Mouse (Mus musculus) kidney, embryonic 14.5 days (tissue): ENCODE data around the gene Cers2. TPM values are rescaled to one million over a fixed set of nuclear protein-coding genes. Genes with fewer than 3 reads are reported as not detected.

Experiments used
- ATAC-seq: fragments of 200-750 bp; cut with Nextera tagmentation; 2 replicates; pipeline ENCODE4 v1.8.0; 2017; ENCODE audit warnings: moderate number of reproducible peaks, mild to moderate bottlenecking, moderate TSS enrichment, moderate library complexity; ENCODE audit not compliant: low FRiP score, low TSS enrichment
- H3K27ac ChIP-seq: fragments of 300-500 bp; sonication (generic); 2 replicates; pipeline ENCODE4 v1.5.1; 2014; ENCODE audit warnings: low read depth, mild to moderate bottlenecking, low read length, moderate library complexity, mixed read lengths
- H3K27me3 ChIP-seq: fragments of 300-500 bp; sonication (generic); 2 replicates; pipeline ENCODE4 v1.6.1; 2014; ENCODE audit warnings: mild to moderate bottlenecking, low read length; ENCODE audit not compliant: control insufficient read depth, insufficient read depth
- H3K36me3 ChIP-seq: fragments of 300-500 bp; sonication (generic); 2 replicates; pipeline ENCODE4 v1.6.1; 2014; ENCODE audit warnings: low read length, mixed read lengths; ENCODE audit not compliant: control insufficient read depth, insufficient read depth
- H3K4me1 ChIP-seq: fragments of 300-500 bp; sonication (generic); 2 replicates; pipeline ENCODE4 v1.6.1; 2014; ENCODE audit warnings: low read length, mixed read lengths; ENCODE audit not compliant: control insufficient read depth, insufficient read depth
- H3K4me2 ChIP-seq: fragments of 300-500 bp; sonication (generic); replicated peaks from 2 replicates; pipeline ENCODE4 v1.6.1; 2014; ENCODE audit warnings: low read depth, mild to moderate bottlenecking, low read length
- H3K4me3 ChIP-seq: fragments of 300-500 bp; sonication (generic); 2 replicates; pipeline ENCODE4 v1.5.1; 2014; ENCODE audit warnings: mild to moderate bottlenecking, low read length
- H3K9ac ChIP-seq: fragments of 300-500 bp; sonication (generic); 2 replicates; pipeline ENCODE4 v1.6.1; 2014; ENCODE audit warnings: low read depth, mild to moderate bottlenecking, low read length, moderate library complexity
- H3K9me3 ChIP-seq: fragments of 300-500 bp; sonication (generic); 2 replicates; pipeline ENCODE4 v1.6.1; 2016; ENCODE audit warnings: low read length; ENCODE audit not compliant: control insufficient read depth
- WGBS: fragments of 180-500 bp; shearing (Covaris S2); extraction: QIAGEN DNeasy Blood & Tissue Kit; methylation state at CpG from one replicate; pipeline ENCODE4 v1.1.7; 2014; 5-methylcytosine and 5-hydroxymethylcytosine counted together
- polyA plus RNA-seq: library from polyadenylated mRNA; unstranded; fragments of >200 nt; fragmentation: Nextera tagmentation; extraction: Ambion mirVana; gene quantifications from 2 replicates; pipeline ENCODE4 v1.2.1, GENCODE M21; 2014

Cers2 gene
- polyA plus RNA-seq, 1 experiment from 2014 or later, result 154 TPM

DNA sequence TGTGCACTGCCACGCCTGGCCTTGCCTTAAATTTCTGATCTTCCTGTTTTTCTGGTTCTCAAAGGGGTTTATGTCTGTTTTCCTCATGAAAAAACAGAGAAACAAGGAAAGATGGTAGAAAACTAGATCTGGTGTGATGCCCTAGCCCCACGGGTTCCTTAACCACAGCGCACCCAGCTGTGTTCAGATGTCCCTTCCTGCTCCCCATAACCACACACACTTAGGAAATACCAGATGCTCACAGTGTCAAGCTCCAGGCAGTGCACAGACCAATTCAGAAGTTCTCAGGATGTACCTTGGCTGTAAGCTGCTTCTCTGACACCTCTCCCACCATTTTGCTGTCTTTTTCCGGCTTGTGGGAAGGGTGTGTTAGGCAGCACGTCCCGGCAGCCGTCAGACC, 20.3 kb upstream of the Cers2 start:
- no peak overlapping the region for H3K4me3 ChIP-seq
- no peaks in the 10 kb centered on the region for H3K9me3 ChIP-seq
- no peak overlapping the region for H3K9ac ChIP-seq
- no peak for ATAC-seq
- no peak overlapping the region for H3K27ac ChIP-seq
- H3K36me3 ChIP-seq, result peaks cover 38% of the 10 kb centered on the region
- no peak overlapping the region for H3K4me2 ChIP-seq
- WGBS, result 89% methylated on average over 7 of the region's 7 CpGs
- H3K27me3 ChIP-seq, result no peaks in the 10 kb centered on the region
- no peaks in the 10 kb centered on the region; the same call in 1 of the 2 replicates for H3K4me1 ChIP-seq

DNA sequence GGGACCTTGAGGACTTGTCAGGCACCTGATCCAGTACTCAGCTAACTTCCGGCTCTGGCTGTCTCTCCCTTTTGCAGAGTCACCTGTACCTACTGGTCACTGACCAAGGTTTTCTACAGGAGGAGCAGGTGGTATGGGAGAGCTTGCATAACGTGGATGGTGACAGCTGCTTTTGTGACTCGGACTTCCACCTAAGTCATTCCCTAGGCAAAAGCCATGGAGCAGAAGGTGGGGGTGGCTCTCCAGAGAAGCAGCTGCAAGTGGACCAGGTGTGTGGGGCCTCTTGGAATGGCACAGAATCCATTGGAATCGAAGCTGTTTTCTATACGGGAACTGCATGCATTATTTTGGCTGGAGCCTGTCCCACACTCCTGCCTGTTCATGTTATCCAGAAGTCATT, 19.9 kb upstream of the Cers2 start:
- no peak overlapping the region for H3K4me2 ChIP-seq
- no peaks in the 10 kb centered on the region for H3K27me3 ChIP-seq
- 87% methylated on average over 5 of the region's 5 CpGs for WGBS
- no peak for ATAC-seq
- H3K36me3 ChIP-seq, result peaks cover 38% of the 10 kb centered on the region
- H3K9ac ChIP-seq, result no peak overlapping the region
- no peak overlapping the region for H3K4me3 ChIP-seq
- no peaks in the 10 kb centered on the region; the same call in 1 of the 2 replicates for H3K4me1 ChIP-seq
- H3K9me3 ChIP-seq, result no peaks in the 10 kb centered on the region
- no peak overlapping the region for H3K27ac ChIP-seq

GRCm38 (mm10) chr3:95295321-95296102, 19.1 kb upstream of the Cers2 start:
- 73% methylated on average over 11 of the region's 11 CpGs for WGBS
- H3K9ac ChIP-seq, result no peak overlapping the region
- peaks cover 36% of the 10 kb centered on the region for H3K36me3 ChIP-seq
- H3K4me3 ChIP-seq, result no peak overlapping the region
- no peaks in the 10 kb centered on the region for H3K9me3 ChIP-seq
- H3K4me2 ChIP-seq, result no peak overlapping the region
- no peaks in the 10 kb centered on the region for H3K27me3 ChIP-seq
- H3K27ac ChIP-seq, result no peak overlapping the region
- no peaks in the 10 kb centered on the region; the same call in 1 of the 2 replicates for H3K4me1 ChIP-seq
- 0 out of 2 replicates have a peak, but pooled peaks have one; percentile 29 for ATAC-seq

DNA sequence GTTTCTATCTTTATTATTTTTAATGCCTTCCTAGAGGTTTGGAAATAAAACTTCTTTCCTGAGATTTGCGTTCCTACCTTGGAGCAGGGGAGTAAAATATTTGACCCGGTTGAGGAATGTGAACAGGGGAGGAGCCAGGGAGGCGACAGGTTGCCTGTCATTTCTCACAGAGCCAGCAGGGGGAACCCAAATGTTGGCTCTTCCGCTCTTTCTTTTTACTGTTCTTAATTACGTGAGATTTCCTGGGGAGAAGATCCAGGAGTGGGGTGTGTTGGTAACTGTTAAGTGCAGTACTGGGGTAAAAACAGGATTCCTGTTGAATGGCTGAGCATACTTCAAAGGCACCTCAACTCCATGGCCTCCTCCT, 18.5 kb upstream of the Cers2 start:
- ATAC-seq, result peak; percentile 48; the same call in 1 of the 2 replicates
- no peak overlapping the region for H3K4me3 ChIP-seq
- H3K9me3 ChIP-seq, result no peaks in the 10 kb centered on the region
- no peaks in the 10 kb centered on the region for H3K27me3 ChIP-seq
- 12% methylated on average over 5 of the region's 5 CpGs for WGBS
- peaks cover 33% of the 10 kb centered on the region for H3K36me3 ChIP-seq
- H3K27ac ChIP-seq, result no peak overlapping the region
- H3K4me2 ChIP-seq, result no peak overlapping the region
- no peaks in the 10 kb centered on the region; the same call in 1 of the 2 replicates for H3K4me1 ChIP-seq
- no peak overlapping the region for H3K9ac ChIP-seq

DNA sequence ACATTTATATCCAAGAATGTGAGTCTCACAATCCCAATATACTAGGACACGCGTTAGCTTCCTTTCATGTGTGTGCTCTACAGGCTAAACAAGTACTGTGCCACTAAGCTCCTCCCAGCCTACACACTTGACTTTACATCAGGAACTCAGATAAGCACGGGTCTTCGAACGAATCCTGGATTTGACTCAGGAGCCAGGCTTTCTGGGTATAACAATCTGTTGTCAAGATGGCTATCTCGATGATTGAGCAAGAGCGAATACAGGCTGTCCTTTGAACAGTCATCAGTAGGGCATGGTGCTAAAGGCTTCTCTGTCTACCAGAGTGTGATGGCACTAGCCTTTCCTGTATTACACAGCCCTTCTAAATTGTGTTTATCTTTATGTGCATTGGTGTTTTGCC, 16.6 kb upstream of the Cers2 start:
- no peak for ATAC-seq
- Histone ChIP-seq H3K9me3 (no peaks in the 10 kb centered on the region), H3K9ac (no peak overlapping the region), H3K36me3 (peaks cover 22% of the 10 kb centered on the region), H3K4me2 (no peak overlapping the region), H3K27ac (no peak overlapping the region), H3K4me3 (no peak overlapping the region), H3K4me1 (no peaks in the 10 kb centered on the region; the same call in 1 of the 2 replicates), H3K27me3 (no peaks in the 10 kb centered on the region)
- 83% methylated on average over 7 of the region's 7 CpGs for WGBS

DNA sequence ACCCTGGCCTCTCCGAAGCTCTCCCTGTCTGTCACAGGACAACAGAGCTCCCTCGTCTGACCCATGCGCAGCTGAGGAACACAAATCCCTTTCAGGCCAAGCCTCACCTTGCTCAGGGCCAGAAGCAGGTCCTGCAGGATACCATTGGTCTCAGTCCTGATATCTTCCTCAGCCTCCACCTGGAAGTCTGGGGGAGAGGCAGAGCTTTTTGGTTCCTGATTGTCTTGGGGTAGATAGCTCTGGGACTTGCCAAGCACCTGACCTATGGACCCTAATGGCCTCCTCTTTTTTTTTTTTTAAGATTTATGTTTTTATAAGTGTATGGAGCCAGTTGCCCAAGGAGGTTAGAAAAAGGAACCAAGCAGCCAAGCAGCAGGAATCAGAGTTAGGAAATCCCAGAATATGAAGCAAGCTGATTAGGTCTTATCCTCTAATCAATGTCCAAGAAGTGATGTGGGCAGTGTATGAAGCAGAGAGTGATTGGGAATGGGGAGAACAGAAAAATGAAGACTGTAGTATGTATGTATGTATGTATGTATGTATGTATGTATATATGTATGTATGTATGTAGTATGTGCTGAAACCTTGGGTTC, 13.3 kb upstream of the Cers2 start:
- Histone ChIP-seq H3K4me3 (no peak overlapping the region), H3K9me3 (no peaks in the 10 kb centered on the region), H3K4me1 (no peaks in the 10 kb centered on the region; the same call in 1 of the 2 replicates), H3K36me3 (no peaks in the 10 kb centered on the region), H3K27me3 (no peaks in the 10 kb centered on the region), H3K4me2 (no peak overlapping the region), H3K27ac (no peak overlapping the region), H3K9ac (no peak overlapping the region)
- WGBS, result 82% methylated on average over 3 of the region's 3 CpGs
- ATAC-seq, result no peak

- Histone ChIP-seq H3K27me3 (no peaks in the 10 kb centered on the region), H3K4me2 (no peak overlapping the region), H3K36me3 (no peaks in the 10 kb centered on the region), H3K4me1 (no peaks in the 10 kb centered on the region), H3K4me3 (no peak overlapping the region), H3K9me3 (no peaks in the 10 kb centered on the region), H3K27ac (no peak overlapping the region), H3K9ac (no peak overlapping the region)
- ATAC-seq, result no peak
- WGBS, result 85% methylated on average over 4 of the region's 4 CpGs
Measured at GRCm38 (mm10) chr3:95306244-95306643, 8.3 kb upstream of the Cers2 start.

DNA sequence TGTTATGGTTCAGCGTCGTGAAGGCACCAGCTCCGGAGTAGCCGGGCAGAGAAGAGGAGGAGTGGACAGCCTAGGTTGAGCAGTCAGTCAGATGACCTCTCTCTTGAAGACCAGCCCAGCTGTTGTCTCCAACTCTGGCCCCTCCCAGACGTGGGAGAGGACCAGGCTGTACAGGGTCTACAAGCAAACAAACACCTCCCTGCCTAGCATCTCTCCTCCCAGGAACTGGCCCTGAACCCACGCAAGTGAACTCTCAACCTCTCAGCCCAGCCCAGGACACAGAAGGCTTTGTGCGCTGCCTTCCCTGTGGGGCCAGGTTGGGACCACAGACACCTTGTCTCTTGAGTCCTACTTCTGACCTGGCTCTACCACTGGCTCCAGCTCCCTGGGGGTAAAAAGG, 7.5 kb upstream of the Cers2 start, which contains the start of gene Anxa9:
TSS of gene Anxa9 (minus strand) at position 77 of the 400 bp plus-strand sequence.
- no peak within 1 kb of the TSS for H3K9ac ChIP-seq
- no peaks in the 10 kb centered on the region for H3K4me1 ChIP-seq
- H3K27ac ChIP-seq, result peak within 1 kb of the TSS; percentile 42
- no peaks in the 10 kb centered on the region for H3K27me3 ChIP-seq
- no peaks in the 10 kb centered on the region for H3K36me3 ChIP-seq
- no peak within 1 kb of the TSS for H3K4me3 ChIP-seq
- peak; percentile 33; the same call in 1 of the 2 replicates for ATAC-seq
- H3K4me2 ChIP-seq, result no peak within 1 kb of the TSS
- 53% methylated on average over 7 of the region's 7 CpGs for WGBS
- H3K9me3 ChIP-seq, result no peaks in the 10 kb centered on the region

DNA sequence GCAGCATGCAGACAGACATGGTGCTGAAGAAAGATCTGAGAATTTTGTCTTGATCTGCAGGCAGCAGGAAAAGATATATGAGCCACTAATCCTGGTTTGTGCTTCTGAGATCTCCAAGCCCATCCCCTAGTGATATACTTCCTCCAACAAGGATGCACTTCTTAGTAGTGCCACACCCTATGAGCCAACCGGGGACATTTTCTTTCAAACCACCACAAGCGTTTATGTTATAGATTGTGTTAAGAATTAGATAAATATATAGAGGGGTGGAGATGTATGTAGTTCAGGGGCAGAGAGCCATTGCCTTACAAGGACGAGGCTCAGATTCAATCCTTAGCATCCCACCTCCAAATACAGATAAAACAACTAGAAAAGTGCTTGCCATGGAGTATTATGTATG, 4.1 kb upstream of the Cers2 start:
- Histone ChIP-seq H3K4me3 (no peak overlapping the region), H3K9me3 (no peaks in the 10 kb centered on the region), H3K36me3 (no peaks in the 10 kb centered on the region), H3K27ac (no peak overlapping the region), H3K9ac (no peak overlapping the region), H3K4me2 (no peak overlapping the region), H3K27me3 (no peaks in the 10 kb centered on the region), H3K4me1 (no peaks in the 10 kb centered on the region)
- 72% methylated on average over 3 of the region's 3 CpGs for WGBS
- no peak for ATAC-seq
